Mouse (Mus musculus) small intestine, adult 2 months (tissue): ENCODE measurements around the gene Abhd11. TPM values are rescaled to one million over a fixed set of nuclear protein-coding genes. Genes with fewer than 3 reads are reported as not detected.

Source experiments
- H3K27ac ChIP-seq: fragments of 200-500 bp; 2 replicates; pipeline ENCODE4 v1.5.1; 2012; ENCODE audit warnings: low read depth, low read length, control low read depth, inconsistent platforms; ENCODE audit not compliant: insufficient read depth
- H3K27me3 ChIP-seq: fragments of 200-500 bp; 2 replicates; pipeline ENCODE4 v1.6.1; 2012; ENCODE audit warnings: mild to moderate bottlenecking, moderate library complexity, low read length, inconsistent platforms; ENCODE audit not compliant: control insufficient read depth, insufficient read depth
- H3K36me3 ChIP-seq: fragments of 200-500 bp; 2 replicates; pipeline ENCODE4 v1.6.1; 2012; ENCODE audit warnings: mild to moderate bottlenecking, low read length, control low read depth, inconsistent platforms; ENCODE audit not compliant: control insufficient read depth, insufficient read depth
- H3K4me1 ChIP-seq: fragments of 200-500 bp; 2 replicates; pipeline ENCODE4 v1.6.1; 2012; ENCODE audit warnings: low read length, inconsistent platforms, mixed read lengths; ENCODE audit not compliant: control insufficient read depth, insufficient read depth, insufficient read length
- H3K4me3 ChIP-seq: fragments of 200-500 bp; 2 replicates; pipeline ENCODE4 v1.5.1; 2012; ENCODE audit warnings: low read depth, mild to moderate bottlenecking, control low read depth, inconsistent platforms, low read length, moderate library complexity
- CTCF ChIP-seq: fragments of 200-500 bp; IDR thresholded peaks from 2 replicates; pipeline ENCODE4 v1.5.1; 2012; ENCODE audit warnings: low read depth, mild to moderate bottlenecking, control low read depth, inconsistent platforms, low read length, moderate library complexity, mixed read lengths; ENCODE audit not compliant: insufficient replicate concordance, insufficient read length; ENCODE audit errors: extremely low read depth
- POLR2A ChIP-seq: fragments of 200-500 bp; IDR thresholded peaks from 2 replicates; pipeline ENCODE4 v1.6.1; 2012; ENCODE audit warnings: low read depth, mild to moderate bottlenecking, control low read depth, inconsistent platforms, low read length, moderate library complexity
- WGBS: fragments of 180-500 bp; shearing (Covaris S2); methylation state at CpG from one replicate; pipeline ENCODE4 v1.1.7; 2018; 5-methylcytosine and 5-hydroxymethylcytosine counted together
- polyA plus RNA-seq: library from polyadenylated mRNA; depleted of rRNA; stranded (reverse); fragments of >200 nt; gene quantifications from 2 replicates; pipeline ENCODE4 v1.2.3, GENCODE M21; 2012

Abhd11 gene
- polyA plus RNA-seq, 1 experiment, result 90.7 TPM

DNA sequence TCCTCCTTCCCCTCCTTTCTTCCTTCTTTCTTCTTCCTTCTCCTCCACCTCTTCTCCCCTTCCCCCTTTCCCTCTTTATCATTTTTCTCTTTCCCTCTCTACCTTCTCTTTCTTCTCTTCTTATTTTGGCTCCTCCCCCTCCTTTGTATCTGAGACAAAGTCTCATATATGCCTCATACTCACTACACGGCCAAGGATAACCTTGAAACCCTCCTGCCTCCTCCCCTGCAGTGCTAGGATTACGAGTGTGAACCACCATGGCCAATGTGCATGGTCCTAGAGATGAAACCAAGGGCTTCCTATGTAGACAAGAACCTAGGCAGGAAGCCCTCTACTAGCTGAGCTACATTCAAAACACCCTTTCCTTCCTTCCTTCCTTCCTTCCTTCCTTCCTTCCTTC, 34.0 kb upstream of the Abhd11 start:
- 22% methylated on average over 2 of the region's 2 CpGs for WGBS
- H3K4me1 ChIP-seq, result peaks cover 35% of the 10 kb centered on the region
- H3K27ac ChIP-seq, result peak overlapping the region; percentile 70
- TF ChIP-seq POLR2A (no peak), CTCF (no peak)
- H3K27me3 ChIP-seq, result no peaks in the 10 kb centered on the region
- H3K4me3 ChIP-seq, result no peak overlapping the region
- H3K36me3 ChIP-seq, result no peaks in the 10 kb centered on the region

DNA sequence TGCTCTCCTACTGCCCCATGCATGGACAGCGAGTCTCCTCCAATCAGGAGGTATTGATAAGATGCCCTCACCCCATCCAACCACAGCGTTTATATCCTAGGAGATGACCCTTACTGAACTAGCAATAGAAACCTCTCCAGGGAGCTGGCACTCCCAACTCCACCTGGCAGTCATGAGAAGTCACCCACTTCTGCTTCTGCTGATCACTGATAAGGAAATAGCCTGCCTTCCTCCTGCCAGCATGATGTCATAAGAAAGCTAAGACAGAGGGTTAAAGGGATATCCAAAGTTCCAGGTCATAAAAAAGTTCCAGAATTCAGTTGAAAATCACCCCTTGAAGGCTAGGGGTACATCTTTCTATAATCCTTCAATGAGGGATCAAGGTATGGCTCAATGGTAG, 32.8 kb upstream of the Abhd11 start:
- Histone ChIP-seq H3K4me3 (no peak overlapping the region), H3K27ac (peak overlapping the region; percentile 80), H3K27me3 (no peaks in the 10 kb centered on the region), H3K4me1 (peaks cover 36% of the 10 kb centered on the region), H3K36me3 (no peaks in the 10 kb centered on the region)
- WGBS, result 23% methylated on average over 2 of the region's 2 CpGs
- TF ChIP-seq CTCF (no peak), POLR2A (no peak)

DNA sequence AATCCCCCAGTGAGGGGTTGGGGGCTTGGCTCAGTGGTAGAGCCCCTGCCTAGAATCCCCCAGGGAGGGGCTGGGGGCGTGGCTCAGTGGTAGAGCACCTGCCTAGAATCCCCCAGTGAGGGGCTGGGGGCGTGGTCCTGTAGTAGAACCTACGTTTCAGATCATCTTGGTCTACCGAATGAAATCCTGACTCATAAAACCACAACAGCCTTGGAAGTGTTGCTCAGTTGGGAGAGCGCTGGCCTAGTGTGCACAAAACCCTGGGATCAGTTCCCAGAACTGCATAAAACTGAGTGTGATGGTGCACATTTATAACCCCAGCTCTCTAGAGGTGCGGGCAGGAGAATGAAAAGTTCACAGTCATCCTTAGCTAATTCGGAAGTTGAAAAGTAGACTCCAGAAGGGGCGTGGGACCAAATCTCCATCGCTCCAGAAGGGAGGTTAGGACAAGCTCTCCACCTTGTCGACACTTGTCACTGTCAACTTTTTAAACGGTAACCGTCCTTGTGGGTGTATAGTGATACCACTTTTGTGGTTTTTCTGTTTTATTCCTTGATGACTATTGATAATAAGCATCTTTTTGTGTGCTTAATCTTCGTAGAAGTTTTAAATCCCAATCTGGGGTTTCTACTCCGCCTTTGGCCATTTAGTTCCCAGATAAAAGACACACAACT, 32.2 kb upstream of the Abhd11 start:
- peak overlapping the region; percentile 70 for H3K27ac ChIP-seq
- no peaks in the 10 kb centered on the region for H3K27me3 ChIP-seq
- no peak overlapping the region for H3K4me3 ChIP-seq
- peaks cover 39% of the 10 kb centered on the region for H3K4me1 ChIP-seq
- no peak for TF ChIP-seq POLR2A
- TF ChIP-seq CTCF, result no peak
- no peaks in the 10 kb centered on the region for H3K36me3 ChIP-seq
- WGBS, result 73% methylated on average over 14 of the region's 14 CpGs

DNA sequence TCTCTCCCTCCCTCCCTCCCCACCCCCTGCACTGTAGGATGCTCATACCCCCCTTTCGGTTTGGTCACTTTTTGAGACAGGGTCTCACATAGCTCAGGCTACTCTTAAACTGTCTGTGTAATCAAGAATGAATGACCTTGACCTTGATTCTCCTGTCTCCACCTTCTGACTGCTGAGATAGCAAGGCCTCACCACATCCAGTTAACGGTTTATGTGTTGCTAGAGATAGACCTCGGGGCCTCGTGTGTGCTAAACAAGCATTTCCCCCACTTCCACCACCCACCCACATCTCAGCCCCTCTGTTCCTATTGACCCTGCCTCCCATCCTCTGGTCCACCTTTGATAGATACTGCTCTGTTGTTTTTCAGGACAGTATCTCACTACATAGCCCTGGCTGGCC, 31.1 kb upstream of the Abhd11 start:
- 66% methylated on average over 4 of the region's 4 CpGs for WGBS
- Histone ChIP-seq H3K4me1 (peaks cover 40% of the 10 kb centered on the region), H3K27ac (no peak overlapping the region), H3K27me3 (no peaks in the 10 kb centered on the region), H3K4me3 (no peak overlapping the region), H3K36me3 (no peaks in the 10 kb centered on the region)
- TF ChIP-seq CTCF, result no peak
- no peak for TF ChIP-seq POLR2A

DNA sequence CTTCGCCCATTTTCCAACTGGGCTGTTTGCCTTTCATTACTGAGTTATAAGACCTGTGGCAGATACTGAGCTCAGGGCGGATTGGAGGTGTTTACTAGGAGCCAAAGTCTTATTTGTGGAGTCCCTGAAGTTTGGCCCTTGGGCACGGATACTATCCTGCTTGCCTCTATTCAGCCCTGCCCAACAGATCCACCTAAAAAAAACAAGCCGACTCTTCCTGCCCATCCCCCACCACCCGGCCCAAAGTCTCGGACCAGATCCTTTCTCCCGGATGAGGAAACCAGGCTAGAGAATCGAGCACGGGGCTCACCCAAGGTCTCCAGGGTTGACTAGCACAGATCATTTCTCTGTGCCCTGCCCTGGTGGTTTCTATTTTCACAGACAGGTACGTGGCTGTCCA, 27.8 kb upstream of the Abhd11 start:
- peaks cover 39% of the 10 kb centered on the region for H3K4me1 ChIP-seq
- WGBS, result 17% methylated on average over 10 of the region's 10 CpGs
- H3K36me3 ChIP-seq, result no peaks in the 10 kb centered on the region
- H3K27ac ChIP-seq, result peak overlapping the region; percentile 95
- no peaks in the 10 kb centered on the region for H3K27me3 ChIP-seq
- H3K4me3 ChIP-seq, result no peak overlapping the region
- TF ChIP-seq POLR2A, result no peak
- no peak for TF ChIP-seq CTCF

DNA sequence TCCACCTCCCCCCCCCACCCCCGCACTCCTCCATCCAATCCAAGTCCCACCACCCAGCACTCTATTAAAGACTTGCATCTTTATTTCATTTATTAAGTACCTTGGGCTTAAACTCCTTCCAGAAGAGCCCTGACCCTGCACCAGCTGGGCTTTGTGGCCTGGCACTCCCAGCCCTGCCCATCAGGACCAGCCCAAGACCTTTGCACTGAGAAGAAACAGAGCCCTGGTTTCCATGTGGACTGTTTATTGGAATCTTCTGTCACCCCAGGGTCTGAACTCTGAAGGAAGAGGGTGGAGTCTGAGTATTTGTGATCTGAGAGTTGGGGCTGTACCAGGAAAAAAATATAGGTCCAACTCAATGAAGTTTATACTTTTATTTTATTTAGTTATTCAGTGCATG, 25.8 kb upstream of the Abhd11 start:
- no peak for TF ChIP-seq CTCF
- TF ChIP-seq POLR2A, result peak; percentile 19; the same call in 1 of the 2 replicates
- 40% methylated on average over 1 of the region's 1 CpGs for WGBS
- H3K36me3 ChIP-seq, result no peaks in the 10 kb centered on the region
- peaks cover 4% of the 10 kb centered on the region; the same call in 1 of the 2 replicates for H3K27me3 ChIP-seq
- no peak overlapping the region for H3K4me3 ChIP-seq
- H3K4me1 ChIP-seq, result peaks cover 29% of the 10 kb centered on the region
- no peak overlapping the region for H3K27ac ChIP-seq

DNA sequence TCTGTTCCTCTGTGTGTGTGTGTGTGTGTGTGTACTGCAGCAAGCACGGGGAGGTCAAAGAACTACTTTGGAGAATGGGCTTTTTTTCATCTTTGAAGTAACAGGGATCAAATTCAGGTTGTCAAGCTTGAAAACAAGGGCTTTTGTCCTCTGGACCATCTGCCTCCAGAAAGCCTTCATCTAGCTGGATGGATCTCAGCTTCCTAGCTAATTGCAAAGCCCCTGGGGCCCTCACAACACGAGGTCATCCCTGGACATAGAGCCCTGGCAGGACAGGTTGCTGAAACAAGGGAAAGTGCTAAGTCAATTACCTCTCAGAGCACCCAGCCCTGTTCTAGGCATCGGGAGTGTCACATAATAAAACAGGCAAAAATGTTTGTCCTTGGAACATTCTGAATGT, 25.2 kb upstream of the Abhd11 start:
- TF ChIP-seq POLR2A (no peak), CTCF (no peak)
- Histone ChIP-seq H3K27me3 (peaks cover 4% of the 10 kb centered on the region; the same call in 1 of the 2 replicates), H3K4me1 (peaks cover 29% of the 10 kb centered on the region), H3K27ac (peak overlapping the region; percentile 98), H3K4me3 (no peak overlapping the region), H3K36me3 (peaks cover 2% of the 10 kb centered on the region; the same call in 1 of the 2 replicates)
- WGBS, result 16% methylated on average over 3 of the region's 3 CpGs
